13 mouse cellular contexts compared by ENCODE assay signal in the genomic region with DNA sequence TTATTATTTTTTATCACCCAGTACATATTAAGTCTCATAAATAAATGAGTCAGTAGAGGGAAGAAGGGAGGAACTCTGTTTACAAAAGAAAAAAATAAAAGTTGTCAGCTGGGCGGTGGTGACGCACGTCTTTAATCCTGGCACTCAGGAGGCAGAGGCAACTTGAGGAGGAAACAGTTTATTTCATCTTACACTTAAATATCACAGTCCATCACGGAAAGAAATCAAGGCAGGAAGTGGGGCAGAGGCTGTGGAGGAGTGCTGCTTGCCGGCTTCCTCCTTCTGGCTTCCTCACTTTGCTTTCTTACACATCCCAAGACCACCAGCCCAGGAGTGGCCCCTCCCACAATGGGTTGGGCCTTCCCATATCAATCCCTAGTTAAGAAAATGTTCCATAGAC. TPM values are rescaled to one million over a fixed set of nuclear protein-coding genes. Genes with fewer than 3 reads are reported as not detected.
DNase-seq lines count a peak whose midpoint lies in the region; ATAC-seq and TF ChIP-seq lines count a peak whose summit lies in the region.
"Had no signal": no experiment of that assay in that cellular context is flagged by ENCODE, and none has a peak within 500 bp of the region (broad histone marks: within the 10 kb centered on the region; RNA-seq: fewer than 3 reads in every experiment).

No protein-coding gene starts in this region.

- no peaks in the 10 kb centered on the region for H3K79me2 ChIP-seq in myocyte (ENCODE audit: control insufficient read depth, insufficient read depth)

- DNase-seq in forebrain, postnatal 0 days, result no peak
- DNase-seq in kidney, adult 2 months, result no peak
- peak; percentile 31 for DNase-seq in brain, embryonic 14.5 days (ENCODE audit: low read depth)
- DNase-seq in cerebellum, adult 2 months, result no peak
- DNase-seq in cerebellum, postnatal 36 days, result no peak
- DNase-seq: adrenal gland, postnatal 36 days; cerebellum, adult 8-10 months had no signal

- no peak for TF ChIP-seq POLR2A in kidney, adult 2 months (IDR thresholded peaks at IDR 0.05; ENCODE audit: low read depth, low read length)
- TF ChIP-seq POLR2A in brain, embryonic 14.5 days (IDR thresholded peaks at IDR 0.05; ENCODE audit: borderline replicate concordance, extremely low read depth, insufficient read depth, insufficient read length, poor library complexity, severe bottlenecking), result no peak
- no peak for TF ChIP-seq POLR2A in myocyte (IDR thresholded peaks at IDR 0.05; ENCODE audit: insufficient read length, low read depth)
- TF ChIP-seq POLR2A in cerebellum, adult 2 months (IDR thresholded peaks at IDR 0.05; ENCODE audit: borderline replicate concordance, insufficient read depth, low read length), result no peak

- no peak overlapping the region for H3K9ac ChIP-seq in forebrain, embryonic 13.5 days
- no peak overlapping the region for H3K9ac ChIP-seq in forebrain, postnatal 0 days
- H3K9ac ChIP-seq in kidney, embryonic 15.5 days, result no peak overlapping the region
- H3K9ac ChIP-seq: neural tube, embryonic 12.5 days had no signal

- TF ChIP-seq CTCF in forebrain, postnatal 0 days (IDR thresholded peaks at IDR 0.05; ENCODE audit: low read depth), result no peak
- TF ChIP-seq CTCF in kidney, adult 2 months (conservative IDR thresholded peaks at IDR 0.05; ENCODE audit: insufficient read depth, insufficient read length, low read depth, low read length), result no peak
- TF ChIP-seq CTCF in brain, embryonic 14.5 days (IDR thresholded peaks at IDR 0.05; ENCODE audit: borderline replicate concordance, extremely low read depth, insufficient read depth, insufficient read length), result no peak
- TF ChIP-seq CTCF in cerebellum, adult 2 months (IDR thresholded peaks at IDR 0.05; ENCODE audit: borderline replicate concordance, insufficient read depth, low read depth, low read length), result no peak

- no peak overlapping the region for H3K4me2 ChIP-seq in forebrain, embryonic 13.5 days
- no peak overlapping the region for H3K4me2 ChIP-seq in forebrain, postnatal 0 days (ENCODE audit: low read depth)
- H3K4me2 ChIP-seq in kidney, embryonic 15.5 days, result no peak overlapping the region
- peak overlapping the region; percentile 62 for H3K4me2 ChIP-seq in myocyte (ENCODE audit: low read depth)
- H3K4me2 ChIP-seq: neural tube, embryonic 12.5 days had no signal

- H3K9me3 ChIP-seq in forebrain, embryonic 13.5 days (replicated peaks), result no peaks in the 10 kb centered on the region
- no peaks in the 10 kb centered on the region for H3K9me3 ChIP-seq in forebrain, postnatal 0 days (ENCODE audit: low read length)
- no peaks in the 10 kb centered on the region for H3K9me3 ChIP-seq in kidney, embryonic 15.5 days (replicated peaks)
- H3K9me3 ChIP-seq: neural tube, embryonic 12.5 days had no signal

- no peak overlapping the region for H3ac ChIP-seq in myocyte (ENCODE audit: control insufficient read depth, insufficient read length)

- H3K4me1 ChIP-seq in forebrain, embryonic 13.5 days, result peaks cover 23% of the 10 kb centered on the region
- no peaks in the 10 kb centered on the region for H3K4me1 ChIP-seq in forebrain, postnatal 0 days (ENCODE audit: insufficient read depth)
- peaks cover 16% of the 10 kb centered on the region for H3K4me1 ChIP-seq in kidney, embryonic 15.5 days
- no peaks in the 10 kb centered on the region for H3K4me1 ChIP-seq in kidney, adult 2 months (ENCODE audit: control insufficient read depth, insufficient read depth, low read length)
- peaks cover 6% of the 10 kb centered on the region; the same call in 1 of the 2 replicates for H3K4me1 ChIP-seq in cerebellum, adult 2 months (ENCODE audit: control insufficient read depth, insufficient read depth, low read length)

- H3K36me3 ChIP-seq in forebrain, embryonic 13.5 days (ENCODE audit: poor library complexity, severe bottlenecking), result no peaks in the 10 kb centered on the region
- no peaks in the 10 kb centered on the region for H3K36me3 ChIP-seq in forebrain, postnatal 0 days (ENCODE audit: insufficient read depth)
- no peaks in the 10 kb centered on the region for H3K36me3 ChIP-seq in kidney, embryonic 15.5 days
- no peaks in the 10 kb centered on the region for H3K36me3 ChIP-seq in kidney, adult 2 months (ENCODE audit: control insufficient read depth, insufficient read depth, low read length)
- H3K36me3 ChIP-seq in myocyte (ENCODE audit: control insufficient read depth, insufficient read depth), result no peaks in the 10 kb centered on the region
- H3K36me3 ChIP-seq: neural tube, embryonic 12.5 days had no signal

- no peaks in the 10 kb centered on the region for H3K27me3 ChIP-seq in forebrain, embryonic 13.5 days
- H3K27me3 ChIP-seq in forebrain, postnatal 0 days (ENCODE audit: insufficient read depth, low read length), result no peaks in the 10 kb centered on the region
- H3K27me3 ChIP-seq in kidney, embryonic 15.5 days, result no peaks in the 10 kb centered on the region
- H3K27me3 ChIP-seq in kidney, adult 2 months (replicated peaks; ENCODE audit: control insufficient read depth, insufficient read depth, low read length), result no peaks in the 10 kb centered on the region
- H3K27me3 ChIP-seq in myocyte (ENCODE audit: control insufficient read depth, insufficient read depth, insufficient read length), result no peaks in the 10 kb centered on the region
- H3K27me3 ChIP-seq in cerebellum, adult 2 months (ENCODE audit: control insufficient read depth, insufficient read depth, low read length), result no peaks in the 10 kb centered on the region; the same call in 1 of the 2 replicates
- H3K27me3 ChIP-seq: neural tube, embryonic 12.5 days had no signal

- H3K4me3 ChIP-seq in forebrain, embryonic 13.5 days, result no peak overlapping the region
- H3K4me3 ChIP-seq in forebrain, postnatal 0 days (ENCODE audit: low read depth, low read length), result no peak overlapping the region
- no peak overlapping the region for H3K4me3 ChIP-seq in kidney, embryonic 15.5 days (replicated peaks)
- H3K4me3 ChIP-seq in kidney, adult 2 months (ENCODE audit: insufficient read depth, low read depth, low read length), result no peak overlapping the region
- H3K4me3 ChIP-seq in myocyte, result no peak overlapping the region
- H3K4me3 ChIP-seq in cerebellum, adult 2 months (replicated peaks; ENCODE audit: insufficient read depth, low read depth, low read length), result no peak overlapping the region
- H3K4me3 ChIP-seq: neural tube, embryonic 12.5 days had no signal

- no peak for ATAC-seq in forebrain, embryonic 13.5 days
- ATAC-seq in forebrain, postnatal 0 days, result no peak
- ATAC-seq in kidney, embryonic 15.5 days (replicated peaks; ENCODE audit: low FRiP score), result 0 out of 2 replicates have a peak, but pooled peaks have one; percentile 34

- H3K27ac ChIP-seq in forebrain, embryonic 13.5 days, result peak overlapping the region; percentile 41
- no peak overlapping the region for H3K27ac ChIP-seq in forebrain, postnatal 0 days (ENCODE audit: low read depth, low read length)
- no peak overlapping the region for H3K27ac ChIP-seq in kidney, embryonic 15.5 days
- no peak overlapping the region for H3K27ac ChIP-seq in kidney, adult 2 months (ENCODE audit: insufficient read depth, low read depth, low read length)
- no peak overlapping the region for H3K27ac ChIP-seq in cerebellum, adult 2 months (ENCODE audit: insufficient read depth, low read length)

- WGBS in forebrain, embryonic 13.5 days, result 81% methylated on average over 5 of the region's 5 CpGs
- WGBS in forebrain, postnatal 0 days, result 49% methylated on average over 5 of the region's 5 CpGs
- WGBS in kidney, embryonic 15.5 days, result 17% methylated on average over 5 of the region's 5 CpGs
- WGBS in kidney, adult 2 months, result 43% methylated on average over 5 of the region's 5 CpGs
- 86% methylated on average over 5 of the region's 5 CpGs for WGBS in cerebellum, adult 2 months

TF ChIP-seq in myocyte, 11 proteins besides CTCF, POLR2A, EP300 and RAD21 (continues in another document):
- no peak for TF ChIP-seq TCF12 (IDR thresholded peaks at IDR 0.05; ENCODE audit: insufficient read depth, poor library complexity, severe bottlenecking)
- no peak for TF ChIP-seq SRF (IDR thresholded peaks at IDR 0.05; ENCODE audit: control insufficient read depth, insufficient read length, low read depth)
- TF ChIP-seq USF1 (IDR thresholded peaks at IDR 0.05; ENCODE audit: low read depth), result no peak
- TF ChIP-seq MYOD1 (IDR thresholded peaks at IDR 0.05; ENCODE audit: control insufficient read depth in 1 of 3, insufficient read length in 2 of 3, low read depth in 2 of 3), result no peak
- TF ChIP-seq CEBPB (IDR thresholded peaks at IDR 0.05; ENCODE audit: insufficient read depth, poor library complexity, severe bottlenecking), result no peak
- TF ChIP-seq REST (IDR thresholded peaks at IDR 0.05; ENCODE audit: insufficient read depth, insufficient read length), result no peak

RNA-seq across cellular contexts. Expression of gene Calr4, which starts 8.2 kb away (rescaled TPM):
- 0.23 and 0.64 TPM in 2 replicates for polyA plus RNA-seq in forebrain, embryonic 13.5 days (2015; fragmentation: Nextera tagmentation; extraction: Ambion mirVana)
- total RNA-seq in forebrain, postnatal 0 days (2014; rRNA removed), result 0.23 and 0.62 TPM in 2 replicates
- polyA plus RNA-seq in forebrain, postnatal 0 days (2015; fragmentation: Nextera tagmentation; extraction: Ambion mirVana), result 0.08 and 0.29 TPM in 2 replicates
- polyA plus RNA-seq in kidney, embryonic 15.5 days (2015; fragmentation: Nextera tagmentation; extraction: Ambion mirVana), result 0.27 and 0.29 TPM in 2 replicates
- polyA plus RNA-seq in kidney, adult 2 months (2012; rRNA removed), result not detected in 2 replicates
- polyA plus RNA-seq in brain, embryonic 14.5 days (2012; rRNA removed), result 0.40 and 0.89 TPM in 2 replicates
- 0.34 TPM for polyA plus RNA-seq in myocyte (2012; fragmentation: generic; extraction: Trizol)
- 1.3 and 1.8 TPM in 2 replicates for polyA plus RNA-seq in cerebellum, adult 2 months (2012; rRNA removed)
- total RNA-seq: gastrocnemius, adult 8-10 months had no signal
- polyA plus RNA-seq: liver, embryonic 16.5 days had no signal

RNA-seq across cellular contexts. Expression of gene Osbpl9, which starts 24.0 kb away (rescaled TPM):
- 70.3 and 73.2 TPM in 2 replicates for polyA plus RNA-seq in forebrain, embryonic 13.5 days (2015; fragmentation: Nextera tagmentation; extraction: Ambion mirVana)
- 67.0 and 86.4 TPM in 2 replicates for total RNA-seq in forebrain, postnatal 0 days (2014; rRNA removed)
- polyA plus RNA-seq in forebrain, postnatal 0 days (2015; fragmentation: Nextera tagmentation; extraction: Ambion mirVana), result 42.3 and 53.6 TPM in 2 replicates
- polyA plus RNA-seq in kidney, embryonic 15.5 days (2015; fragmentation: Nextera tagmentation; extraction: Ambion mirVana), result 68.9 and 70.5 TPM in 2 replicates
- 182 and 201 TPM in 2 replicates for polyA plus RNA-seq in kidney, adult 2 months (2012; rRNA removed)
- 79.1 and 85.6 TPM in 2 replicates for polyA plus RNA-seq in brain, embryonic 14.5 days (2012; rRNA removed)
- polyA plus RNA-seq in myocyte (2012; fragmentation: generic; extraction: Trizol), result 63.0 TPM
- polyA plus RNA-seq in cerebellum, adult 2 months (2012; rRNA removed), result 113 and 120 TPM in 2 replicates

RNA-seq across cellular contexts. Expression of gene Eps15, which starts 54.0 kb away (rescaled TPM):
- polyA plus RNA-seq in forebrain, embryonic 13.5 days (2015; fragmentation: Nextera tagmentation; extraction: Ambion mirVana), result 38.3 and 44.8 TPM in 2 replicates
- total RNA-seq in forebrain, postnatal 0 days (2014; rRNA removed), result 108 and 109 TPM in 2 replicates
- 33.1 and 42.6 TPM in 2 replicates for polyA plus RNA-seq in forebrain, postnatal 0 days (2015; fragmentation: Nextera tagmentation; extraction: Ambion mirVana)
- 37.8 and 40.6 TPM in 2 replicates for polyA plus RNA-seq in kidney, embryonic 15.5 days (2015; fragmentation: Nextera tagmentation; extraction: Ambion mirVana)
- polyA plus RNA-seq in kidney, adult 2 months (2012; rRNA removed), result 14.0 and 19.3 TPM in 2 replicates
- polyA plus RNA-seq in brain, embryonic 14.5 days (2012; rRNA removed), result 42.1 and 70.3 TPM in 2 replicates
- 23.7 TPM for polyA plus RNA-seq in myocyte (2012; fragmentation: generic; extraction: Trizol)
- polyA plus RNA-seq in cerebellum, adult 2 months (2012; rRNA removed), result 131 and 135 TPM in 2 replicates
